ENCODE assay signal across 9 mouse cellular contexts in the genomic region with DNA sequence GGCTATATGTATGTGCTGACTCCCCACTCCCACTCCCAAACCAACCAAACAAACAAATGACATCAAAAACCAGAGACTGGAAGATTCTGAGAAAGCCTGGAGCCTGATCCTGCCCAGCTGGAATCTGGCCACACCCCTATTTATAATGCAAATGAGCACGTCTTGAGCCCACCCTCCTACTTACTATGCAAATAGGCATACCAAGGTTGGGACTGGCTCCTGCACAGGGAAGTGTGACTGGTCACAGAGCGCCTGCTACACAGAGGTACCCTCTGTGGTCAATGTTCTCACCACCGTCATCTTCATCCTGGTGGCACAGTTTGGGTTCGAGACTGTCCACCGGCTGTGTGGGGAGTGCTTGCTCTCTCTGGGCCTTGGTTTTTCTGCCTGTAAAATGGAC.
DNase-seq lines count a peak whose midpoint lies in the region; ATAC-seq lines count a peak whose summit lies in the region.
"Had no signal": no experiment of that assay in that cellular context is flagged by ENCODE, and none has a peak within 500 bp of the region (broad histone marks: within the 10 kb centered on the region; RNA-seq: fewer than 3 reads in every experiment).

No protein-coding gene starts in this region.

- no peaks in the 10 kb centered on the region for H3K9me3 ChIP-seq in neural tube, embryonic 11.5 days (ENCODE audit: control insufficient read depth, low read length)
- no peaks in the 10 kb centered on the region for H3K9me3 ChIP-seq in neural tube, embryonic 15.5 days (replicated peaks)
- H3K9me3 ChIP-seq in stomach, embryonic 14.5 days (ENCODE audit: control insufficient read depth, low read depth, low read length) = no peaks in the 10 kb centered on the region

- no peak overlapping the region for H3K4me2 ChIP-seq in neural tube, embryonic 11.5 days (ENCODE audit: low read depth)
- no peak overlapping the region for H3K4me2 ChIP-seq in neural tube, embryonic 15.5 days
- no peak overlapping the region for H3K4me2 ChIP-seq in stomach, embryonic 14.5 days (replicated peaks; ENCODE audit: low read depth, low read length)

- 31% methylated on average over 5 of the region's 5 CpGs for WGBS in neural tube, embryonic 11.5 days
- WGBS in neural tube, embryonic 15.5 days = 29% methylated on average over 5 of the region's 5 CpGs
- 54% methylated on average over 5 of the region's 5 CpGs for WGBS in stomach, embryonic 14.5 days

- DNase-seq in neural tube, embryonic 11.5 days (ENCODE audit: low spot score) = peak; percentile 62
- peak; percentile 56 to 63 for DNase-seq in kidney, postnatal 25 days
- no peak for DNase-seq in cerebellum, adult 9-10 months
- DNase-seq in layer of hippocampus, postnatal 36 days = no peak
- no peak for DNase-seq in spleen, postnatal 36 days (ENCODE audit: low spot score in 2 of 2)
- DNase-seq: left cerebral cortex, postnatal 4 days had no signal

- no peaks in the 10 kb centered on the region for H3K27me3 ChIP-seq in neural tube, embryonic 11.5 days (ENCODE audit: control insufficient read depth, insufficient read depth, low read length)
- H3K27me3 ChIP-seq in neural tube, embryonic 15.5 days (replicated peaks) = no peaks in the 10 kb centered on the region
- no peaks in the 10 kb centered on the region for H3K27me3 ChIP-seq in stomach, embryonic 14.5 days (ENCODE audit: control insufficient read depth, insufficient read depth, low read length)

- peak overlapping the region; percentile 93 for H3K27ac ChIP-seq in neural tube, embryonic 11.5 days (ENCODE audit: low read depth, low read length)
- no peak overlapping the region; the same call in 1 of the 2 replicates for H3K27ac ChIP-seq in neural tube, embryonic 15.5 days (replicated peaks)
- H3K27ac ChIP-seq in stomach, embryonic 14.5 days (ENCODE audit: low read length) = peak overlapping the region; percentile 36; the same call in 1 of the 2 replicates

- peaks cover 67% of the 10 kb centered on the region for H3K4me1 ChIP-seq in neural tube, embryonic 11.5 days (ENCODE audit: control insufficient read depth, insufficient read depth, low read length)
- peaks cover 56% of the 10 kb centered on the region for H3K4me1 ChIP-seq in neural tube, embryonic 15.5 days
- peaks cover 36% of the 10 kb centered on the region for H3K4me1 ChIP-seq in stomach, embryonic 14.5 days (ENCODE audit: control insufficient read depth, insufficient read depth, low read length)

- H3K9ac ChIP-seq in neural tube, embryonic 11.5 days (ENCODE audit: low read length) = no peak overlapping the region
- H3K9ac ChIP-seq in neural tube, embryonic 15.5 days (replicated peaks) = no peak overlapping the region
- H3K9ac ChIP-seq in stomach, embryonic 14.5 days (replicated peaks; ENCODE audit: low read depth, low read length) = no peak overlapping the region

- no peak overlapping the region for H3K4me3 ChIP-seq in neural tube, embryonic 11.5 days (ENCODE audit: low read depth, low read length)
- no peak overlapping the region for H3K4me3 ChIP-seq in neural tube, embryonic 15.5 days (replicated peaks)
- no peak overlapping the region for H3K4me3 ChIP-seq in stomach, embryonic 14.5 days (ENCODE audit: low read depth, low read length)

- ATAC-seq in neural tube, embryonic 11.5 days (ENCODE audit: insufficient read depth, low FRiP score, low TSS enrichment) = peak; percentile 72; the same call in 1 of the 2 replicates
- ATAC-seq in neural tube, embryonic 15.5 days (ENCODE audit: low FRiP score) = no peak
- peak; percentile 23 for ATAC-seq in erythroid progenitor cell, adult 5-6 weeks (replicated peaks; ENCODE audit: low FRiP score, poor library complexity, severe bottlenecking)
- peak; percentile 25; the same call in 1 of the 2 replicates for ATAC-seq in stomach, embryonic 14.5 days (ENCODE audit: insufficient number of reproducible peaks, insufficient read depth, low FRiP score, low read depth)

- H3K36me3 ChIP-seq in neural tube, embryonic 11.5 days (ENCODE audit: control insufficient read depth, insufficient read depth, low read length) = no peaks in the 10 kb centered on the region
- H3K36me3 ChIP-seq in neural tube, embryonic 15.5 days = no peaks in the 10 kb centered on the region
- no peaks in the 10 kb centered on the region for H3K36me3 ChIP-seq in stomach, embryonic 14.5 days (ENCODE audit: control insufficient read depth, insufficient read depth, low read length)

Comparison
In these comparisons a context has a peak if more than half of its experiments do, and no peak if none do; other contexts are left out.
1. DNase-seq: peak in neural tube, embryonic 11.5 days (single experiment) and kidney, postnatal 25 days (2 of 2); none in cerebellum, adult 9-10 months (single experiment), layer of hippocampus, postnatal 36 days (0 of 2) and spleen, postnatal 36 days (0 of 2).